Mouse (Mus musculus): ENCODE results near the gene Sik3.

DNA sequence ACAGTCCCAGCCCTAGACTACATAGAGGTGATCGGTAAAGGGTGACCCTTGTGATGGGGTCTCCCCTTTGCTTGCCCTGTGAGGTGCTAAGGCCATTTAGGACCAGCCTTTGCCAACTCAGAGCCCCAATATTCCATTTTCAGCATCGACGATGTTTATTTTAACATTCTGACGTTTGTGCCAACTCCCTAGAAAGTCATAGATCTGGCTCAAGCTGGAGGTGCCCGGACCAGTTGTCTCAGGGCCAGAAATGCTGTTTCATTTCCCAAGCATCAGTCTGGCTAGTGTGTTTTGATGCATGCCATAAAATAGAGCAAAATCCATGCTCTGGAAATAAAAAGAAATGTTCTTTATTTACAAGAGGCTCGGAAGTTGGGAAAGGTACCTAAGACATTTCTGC is 5.7 kb downstream of the Sik3 start:
- TF ChIP-seq CTCF (IDR thresholded peaks at IDR 0.05; ENCODE audit: low read depth), result no peak
- TF ChIP-seq EP300 (IDR thresholded peaks at IDR 0.05; ENCODE audit: low read depth), result no peak

Data from liver, postnatal 0 days (tissue).